Mouse (Mus musculus): ENCODE data around the gene Pitx1. TPM values are rescaled to one million over a fixed set of nuclear protein-coding genes. Genes with fewer than 3 reads are reported as not detected.

The Pitx1 gene
- total RNA-seq, 2 experiments from 2014 or later = 0.46 to 0.70 TPM

GRCm38 (mm10) chr13:55830833-55831721 is 4.9 kb downstream of the Pitx1 start:
- no peak for DNase-seq

- DNase-seq = no peak
Observed at GRCm38 (mm10) chr13:55830081-55830832, 5.7 kb downstream of the Pitx1 start.

GRCm38 (mm10) chr13:55829018-55829655 is 6.9 kb downstream of the Pitx1 start:
- DNase-seq = no peak

GRCm38 (mm10) chr13:55828141-55829017 is 7.6 kb downstream of the Pitx1 start:
- DNase-seq = no peak

GRCm38 (mm10) chr13:55827679-55828140 is 8.3 kb downstream of the Pitx1 start:
- DNase-seq = no peak

- no peak for DNase-seq
Observed at GRCm38 (mm10) chr13:55826796-55827678, 9.0 kb downstream of the Pitx1 start.

GRCm38 (mm10) chr13:55826008-55826671 is 9.9 kb downstream of the Pitx1 start:
- no peak for DNase-seq

GRCm38 (mm10) chr13:55825245-55825681 is 10.7 kb downstream of the Pitx1 start:
- no peak for DNase-seq

GRCm38 (mm10) chr13:55824151-55824945 is 11.6 kb downstream of the Pitx1 start:
- no peak for DNase-seq

GRCm38 (mm10) chr13:55822499-55822898 is 13.5 kb downstream of the Pitx1 start:
- DNase-seq = no peak

- no peak for DNase-seq
Observed at GRCm38 (mm10) chr13:55814834-55815233, 21.2 kb downstream of the Pitx1 start.

- no peak for DNase-seq
Observed at GRCm38 (mm10) chr13:55813490-55814016, 22.4 kb downstream of the Pitx1 start.

GRCm38 (mm10) chr13:55810947-55811346 is 25.0 kb downstream of the Pitx1 start:
- no peak for DNase-seq

GRCm38 (mm10) chr13:55809707-55810106 is 26.3 kb downstream of the Pitx1 start:
- no peak for DNase-seq

GRCm38 (mm10) chr13:55809041-55809623 is 26.9 kb downstream of the Pitx1 start:
- no peak for DNase-seq

GRCm38 (mm10) chr13:55803973-55804372 is 32.0 kb downstream of the Pitx1 start:
- DNase-seq = no peak

- DNase-seq = no peak
Observed at GRCm38 (mm10) chr13:55801246-55801645, 34.7 kb downstream of the Pitx1 start.

- DNase-seq = no peak
Observed at GRCm38 (mm10) chr13:55786120-55786519, 49.9 kb downstream of the Pitx1 start.

Measured in gastrocnemius, postnatal 25 days (tissue).